Mouse (Mus musculus): ENCODE measurements around the gene Gm4869. TPM values are rescaled to one million over a fixed set of nuclear protein-coding genes. Genes with fewer than 3 reads are reported as not detected.

The Gm4869 gene
- total RNA-seq (2023) = not detected

GRCm38 (mm10) chr5:140445345-140445744, at the start of gene Gm4869:
Gene Gm4869 (plus strand): TSS chr5:140445645.

GRCm38 (mm10) chr5:140418489-140419441, 26.7 kb upstream of the Gm4869 start, which contains the start of gene Eif3b:
Gene Eif3b (plus strand): TSS chr5:140419328.

GRCm38 (mm10) chr5:140505208-140505780, 59.8 kb downstream of the Gm4869 start, which contains the start of gene Chst12:
Gene Chst12 (plus strand): TSS chr5:140505550.

Other genes with a start within 250 kb of the Gm4869 start
- 10 to 100 TPM; 24.5 to 31.6 TPM for gene Mad1l1, start 124.1 kb upstream of the Gm4869 start, total RNA-seq (2023)
- gene Nudt1, start 124.0 kb upstream of the Gm4869 start, total RNA-seq (2023) = 1 to 10 TPM; 5.2 to 8.9 TPM
- gene Mrm2, start 113.7 kb upstream of the Gm4869 start, total RNA-seq (2023) = 1 to 10 TPM; 2.2 to 2.5 TPM
- 10 to 100 TPM in 1 of 2 experiments, 1 to 10 TPM in 1; 8.4 to 10.3 TPM for gene Snx8, start 56.4 kb upstream of the Gm4869 start, total RNA-seq (2023)
- 10 to 100 TPM; 63.2 to 71.3 TPM for gene Eif3b, start 26.3 kb upstream of the Gm4869 start, total RNA-seq (2023)
- 100 to 1,000 TPM; 121 to 131 TPM for gene Chst12, start 59.9 kb downstream of the Gm4869 start, total RNA-seq (2023)
- gene Grifin, start 119.4 kb downstream of the Gm4869 start, total RNA-seq (2023) = not detected
- 10 to 100 TPM; 46.8 to 48.4 TPM for gene Lfng, start 161.7 kb downstream of the Gm4869 start, total RNA-seq (2023)
- gene Ttyh3, start 203.4 kb downstream of the Gm4869 start, total RNA-seq (2023) = 10 to 100 TPM; 91.6 to 95.7 TPM